Mouse (Mus musculus) CH12.LX (cell line): ENCODE measurements around the gene Lpar6. TPM values are rescaled to one million over a fixed set of nuclear protein-coding genes. Genes with fewer than 3 reads are reported as not detected.

Experiments used
- DNase-seq: peaks from one replicate; pipeline ENCODE4 v3.0.0-alpha.2; 2013; ENCODE audit errors: extremely low read depth
- H3K27ac ChIP-seq: 2 replicates; pipeline ENCODE4 v1.5.1; 2012; ENCODE audit warnings: low read depth, mild to moderate bottlenecking, control low read depth, moderate library complexity; ENCODE audit not compliant: insufficient read depth
- H3K27me3 ChIP-seq: replicated peaks from 2 replicates; pipeline ENCODE3; 2012; ENCODE audit warnings: inconsistent platforms
- H3K36me3 ChIP-seq, 2 experiments: replicated peaks in 1 of 2; 2 replicates each; pipeline versions ENCODE3 to v1.6.1; 2012; ENCODE audit warnings: inconsistent platforms in 1 of 2, low read length in 1 of 2, mild to moderate bottlenecking in 1 of 2, mixed read lengths in 1 of 2, moderate library complexity in 1 of 2; ENCODE audit not compliant: control insufficient read depth in 1 of 2, insufficient read depth in 1 of 2
- H3K4me1 ChIP-seq, 2 experiments: 2 replicates each; pipeline ENCODE4 v1.6.1; 2012; ENCODE audit warnings: inconsistent platforms in 1 of 2, moderate library complexity in 1 of 2; ENCODE audit not compliant: insufficient read depth in 2 of 2, control insufficient read depth in 1 of 2
- H3K4me2 ChIP-seq: 2 replicates; pipeline ENCODE4 v1.6.1; 2012; ENCODE audit warnings: low read depth, mild to moderate bottlenecking, control low read depth; ENCODE audit not compliant: poor library complexity, insufficient read depth, severe bottlenecking
- H3K4me3 ChIP-seq, 3 experiments: fragments of 150-350 bp in 1 of 3; sonication (generic) in 1 of 3; replicated peaks in 1 of 3; 2 replicates each; pipeline versions ENCODE3 to v1.5.1; 2011 to 2012; ENCODE audit warnings: low read depth in 2 of 3, low read length in 2 of 3, mild to moderate bottlenecking in 2 of 3, moderate library complexity in 2 of 3, control low read depth in 1 of 3, improper control_type of control experiment in 1 of 3, inconsistent platforms in 1 of 3, mixed read lengths in 1 of 3; ENCODE audit not compliant: poor library complexity in 1 of 3
- H3K79me2 ChIP-seq: replicated peaks from 2 replicates; pipeline ENCODE4 v1.6.1; 2012; ENCODE audit warnings: mild to moderate bottlenecking, moderate library complexity; ENCODE audit not compliant: control insufficient read depth, poor library complexity, insufficient read depth, severe bottlenecking; ENCODE audit errors: extremely low read depth
- H3K9ac ChIP-seq: 2 replicates; pipeline ENCODE4 v1.6.1; 2012; ENCODE audit warnings: low read depth, mild to moderate bottlenecking, control low read depth, moderate library complexity; ENCODE audit not compliant: insufficient read depth
- H3K9me3 ChIP-seq: replicated peaks from 2 replicates; pipeline ENCODE3; 2012; ENCODE audit warnings: low read length, inconsistent platforms, mixed read lengths
- BHLHE40 ChIP-seq: IDR thresholded peaks from 2 replicates; pipeline ENCODE4 v1.6.1; 2011; ENCODE audit warnings: mild to moderate bottlenecking, low read depth, low read length, improper control_type of control experiment
- CHD1 ChIP-seq: IDR thresholded peaks from 2 replicates; pipeline ENCODE4 v1.6.1; 2012; ENCODE audit warnings: low read depth, low read length, improper control_type of control experiment, inconsistent platforms
- CHD2 ChIP-seq: IDR thresholded peaks from 2 replicates; pipeline ENCODE4 v1.6.1; 2011; ENCODE audit warnings: low read length, improper control_type of control experiment
- CTCF ChIP-seq, 2 experiments: IDR thresholded peaks in 1 of 2; conservative IDR thresholded peaks in 1 of 2; 2 replicates each; pipeline ENCODE4 v1.5.1; 2011 to 2012; ENCODE audit warnings: low read depth in 2 of 2, low read length in 2 of 2, improper control_type of control experiment in 1 of 2, inconsistent platforms in 1 of 2, mild to moderate bottlenecking in 1 of 2, moderate library complexity in 1 of 2
- E2F4 ChIP-seq: IDR thresholded peaks from 2 replicates; pipeline ENCODE4 v1.6.1; 2011; ENCODE audit warnings: low read depth, low read length, improper control_type of control experiment; ENCODE audit not compliant: insufficient replicate concordance
- ELF1 ChIP-seq: IDR thresholded peaks from 2 replicates; pipeline ENCODE4 v1.6.1; 2014; ENCODE audit warnings: low read depth, mild to moderate bottlenecking, inconsistent platforms, low read length, improper control_type of control experiment
- EP300 ChIP-seq: IDR thresholded peaks from 2 replicates; pipeline ENCODE4 v1.6.1; 2011; ENCODE audit warnings: low read length, improper control_type of control experiment
- HCFC1 ChIP-seq: IDR thresholded peaks from 2 replicates; pipeline ENCODE4 v1.6.1; 2012; ENCODE audit warnings: low read depth, mild to moderate bottlenecking, inconsistent platforms, low read length, improper control_type of control experiment
- JUND ChIP-seq: conservative IDR thresholded peaks from 2 replicates; pipeline ENCODE4 v1.6.1; 2011; ENCODE audit warnings: low read depth, low read length, improper control_type of control experiment
- KAT2A ChIP-seq: IDR thresholded peaks from 2 replicates; pipeline ENCODE4 v1.6.1; 2012; ENCODE audit warnings: low read length, improper control_type of control experiment, inconsistent platforms; ENCODE audit not compliant: insufficient replicate concordance
- MAFK ChIP-seq: IDR thresholded peaks from 2 replicates; pipeline ENCODE4 v1.6.1; 2011; ENCODE audit warnings: low read length, improper control_type of control experiment; ENCODE audit not compliant: insufficient replicate concordance
- MAX ChIP-seq: IDR thresholded peaks from 2 replicates; pipeline ENCODE4 v1.6.1; 2011; ENCODE audit warnings: low read length, improper control_type of control experiment
- MAZ ChIP-seq: IDR thresholded peaks from 2 replicates; pipeline ENCODE4 v1.6.1; 2012; ENCODE audit warnings: low read depth, mild to moderate bottlenecking, inconsistent platforms, low read length, improper control_type of control experiment, moderate library complexity
- MXI1 ChIP-seq: IDR thresholded peaks from 2 replicates; pipeline ENCODE4 v1.6.1; 2011; ENCODE audit warnings: mild to moderate bottlenecking, low read depth, low read length, improper control_type of control experiment
- MYC ChIP-seq: IDR thresholded peaks from 2 replicates; pipeline ENCODE4 v1.6.1; 2011; ENCODE audit warnings: low read depth, mild to moderate bottlenecking, improper control_type of control experiment, low read length
- NELFE ChIP-seq: IDR thresholded peaks from 2 replicates; pipeline ENCODE4 v1.6.1; 2011; ENCODE audit warnings: low read depth, low read length, improper control_type of control experiment
- NRF1 ChIP-seq: IDR thresholded peaks from 2 replicates; pipeline ENCODE4 v1.6.1; 2014; ENCODE audit warnings: low read depth, mild to moderate bottlenecking, inconsistent platforms, low read length, improper control_type of control experiment, moderate library complexity
- PAX5 ChIP-seq: IDR thresholded peaks from 2 replicates; pipeline ENCODE4 v1.6.1; 2012; ENCODE audit warnings: low read length, inconsistent platforms, mixed read lengths
- POLR2A ChIP-seq: IDR thresholded peaks from 2 replicates; pipeline ENCODE4 v1.6.1; 2011; ENCODE audit warnings: low read depth, mild to moderate bottlenecking, improper control_type of control experiment, low read length
- POLR2AphosphoS2 ChIP-seq: IDR thresholded peaks from 2 replicates; pipeline ENCODE4 v1.6.1; 2011; ENCODE audit warnings: low read depth, low read length, improper control_type of control experiment
- RAD21 ChIP-seq: IDR thresholded peaks from 2 replicates; pipeline ENCODE4 v1.6.1; 2011; ENCODE audit warnings: low read depth, mild to moderate bottlenecking, low read length, improper control_type of control experiment, moderate library complexity
- SIN3A ChIP-seq: IDR thresholded peaks from 2 replicates; pipeline ENCODE4 v1.6.1; 2012; ENCODE audit warnings: low read length, improper control_type of control experiment, inconsistent platforms
- TBP ChIP-seq: conservative IDR thresholded peaks from 2 replicates; pipeline ENCODE4 v1.6.1; 2011; ENCODE audit warnings: low read depth, low read length, improper control_type of control experiment
- TCF12 ChIP-seq: IDR thresholded peaks from 2 replicates; pipeline ENCODE4 v1.6.1; 2014; ENCODE audit warnings: low read depth, mild to moderate bottlenecking, inconsistent platforms, low read length, improper control_type of control experiment
- UBTF ChIP-seq: IDR thresholded peaks from 2 replicates; pipeline ENCODE4 v1.6.1; 2012; ENCODE audit warnings: low read depth, mild to moderate bottlenecking, inconsistent platforms, low read length, improper control_type of control experiment, moderate library complexity
- USF1 ChIP-seq: IDR thresholded peaks from 2 replicates; pipeline ENCODE4 v1.6.1; 2014; ENCODE audit warnings: low read depth, mild to moderate bottlenecking, inconsistent platforms, low read length, improper control_type of control experiment
- ZC3H11A ChIP-seq: IDR thresholded peaks from 2 replicates; pipeline ENCODE4 v1.6.1; 2012; ENCODE audit warnings: low read depth, mild to moderate bottlenecking, inconsistent platforms, low read length, improper control_type of control experiment
- ZKSCAN1 ChIP-seq: IDR thresholded peaks from 2 replicates; pipeline ENCODE4 v1.6.1; 2012; ENCODE audit warnings: low read depth, inconsistent platforms, low read length, improper control_type of control experiment, borderline replicate concordance
- ZMIZ1 ChIP-seq: IDR thresholded peaks from 2 replicates; pipeline ENCODE4 v1.6.1; 2012; ENCODE audit warnings: low read depth, mild to moderate bottlenecking, inconsistent platforms, low read length, improper control_type of control experiment
- ZNF384 ChIP-seq: IDR thresholded peaks from 2 replicates; pipeline ENCODE4 v1.6.1; 2012; ENCODE audit warnings: low read depth, low read length, improper control_type of control experiment, inconsistent platforms
- dilution Hi-C: fragments of 300-500 bp; cut with MboI; formaldehyde crosslinking; loops from 2 replicates; pipeline ENCODE4 v1.14.3; 2020; ENCODE audit warnings: low sequenced_read_pairs; ENCODE audit not compliant: extremely low pct_unique_long_range_greater_than_20kb, extremely low pct_ligation_motif_present
- in situ Hi-C: fragments of 300-500 bp; cut with MboI; formaldehyde crosslinking; loops from 3 replicates; pipeline ENCODE4 v1.14.3; 2019; ENCODE audit warnings: low sequenced_read_pairs, low pct_ligation_motif_present, low pct_unique_long_range_greater_than_20kb, mixed read lengths
- polyA plus RNA-seq: library from polyadenylated mRNA; unstranded; fragments of >175 nt; gene quantifications from 2 replicates; pipeline ENCODE4 v1.2.1, GENCODE M21; 2012; ENCODE audit warnings: low read depth; ENCODE audit not compliant: insufficient read length
- total RNA-seq, 2 experiments: library from RNA; depleted of rRNA; stranded (reverse); fragments of 300-350 nt in 1 of 2; fragments of >200 nt in 1 of 2; gene quantifications; 2 replicates each; pipeline ENCODE4 v1.2.3; 2012 to 2014

Gene Lpar6
- total and polyA plus RNA-seq, 3 experiments = 2.9 to 6.4 (median 3.2) TPM

DNA sequence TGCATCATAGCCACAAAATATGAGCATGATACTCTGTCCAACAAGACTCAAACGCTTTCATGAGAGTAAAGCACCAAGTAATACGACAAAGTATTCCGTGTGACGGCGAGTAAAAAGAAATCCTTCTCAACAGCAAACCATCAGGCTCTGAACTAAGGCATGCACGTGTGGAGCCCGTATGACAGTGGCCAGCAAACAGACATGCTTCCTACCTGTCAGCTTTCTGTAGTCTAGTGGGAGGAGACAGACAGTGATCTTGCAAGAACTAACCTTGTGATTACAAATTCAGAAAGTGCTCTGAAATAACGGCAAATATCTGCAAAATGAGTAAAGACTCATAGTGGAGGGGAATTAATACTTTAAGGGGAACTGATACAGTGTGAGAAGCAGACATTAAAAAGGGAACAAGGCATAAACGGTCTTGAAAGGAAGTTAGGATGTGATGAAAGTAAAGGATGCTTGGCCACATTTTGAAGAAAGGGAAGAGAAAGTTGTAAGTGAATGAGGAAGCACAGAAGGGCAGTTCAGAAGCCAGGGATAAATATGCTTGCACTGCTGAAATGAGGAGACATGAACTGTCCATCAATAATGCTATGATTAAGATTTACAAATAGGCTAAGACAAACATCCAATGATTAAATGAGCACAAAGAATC lies 15.3 kb upstream of the Lpar6 start:
- Histone ChIP-seq H3K27ac (no peak overlapping the region), H3K4me2 (no peak overlapping the region), H3K9me3 (no peaks in the 10 kb centered on the region), H3K27me3 (no peaks in the 10 kb centered on the region), H3K4me3 (peak overlapping the region in 1 of 3 experiments; percentile 35), H3K9ac (no peak overlapping the region), H3K4me1 (peaks cover 2 to 20% of the 10 kb centered on the region in 2 experiments; a peak in 2 of 4 replicates), H3K79me2 (no peaks in the 10 kb centered on the region), H3K36me3 (no peaks in the 10 kb centered on the region)
- TF ChIP-seq CTCF (conservative IDR thresholded peaks at IDR 0.05 in 1 of 2, IDR thresholded peaks at IDR 0.05 in 1 of 2; ENCODE audit: low read depth in 2 of 2, low read length in 2 of 2) (no peak), NRF1 (no peak), CHD1 (no peak), SIN3A (no peak), POLR2A (no peak), UBTF (no peak), JUND (no peak), ZKSCAN1 (no peak), MAFK (no peak), ZMIZ1 (no peak), TCF12 (no peak), CHD2 (0 out of 2 replicates have a peak, but pooled peaks have one; percentile 14), EP300 (0 out of 2 replicates have a peak, but pooled peaks have one; percentile 44), TBP (no peak), POLR2AphosphoS2 (no peak), MAX (0 out of 2 replicates have a peak, but pooled peaks have one; percentile 23), MXI1 (no peak), RAD21 (no peak), HCFC1 (no peak), ZC3H11A (no peak), E2F4 (no peak), MAZ (no peak), MYC (no peak), KAT2A (no peak), ZNF384 (no peak), NELFE (no peak), PAX5 (no peak), BHLHE40 (peak; percentile 28; the same call in 1 of the 2 replicates), ELF1 (no peak), USF1 (no peak)
- DNase-seq = peak; percentile 27
- in situ Hi-C loops (no loop called here), dilution Hi-C loops (no loop called here)
